Mouse (Mus musculus) heart, postnatal 36 days (tissue): ENCODE measurements around the gene Pdcd1lg2. TPM values are rescaled to one million over a fixed set of nuclear protein-coding genes. Genes with fewer than 3 reads are reported as not detected.
"Not testable (repeated sequence)": the region's sequence is repeated elsewhere in the genome, so short reads cannot be mapped to it uniquely, and the experiment has no call there.

Experiments used
- DNase-seq, 2 experiments: peaks; one replicate each; pipeline ENCODE4 v3.0.0; 2021 to 2022
- intact Hi-C: fragments of 180-260 bp; cut with DNase I; formaldehyde crosslinking; loops from one replicate; pipeline ENCODE4 v1.15.1; 2025
- total RNA-seq, 2 experiments: library from RNA; stranded (reverse); gene quantifications; 2 replicates each; pipeline ENCODE4 v1.2.3; 2021

Pdcd1lg2 gene
- total RNA-seq, 2 experiments from 2014 or later, result not detected

DNA sequence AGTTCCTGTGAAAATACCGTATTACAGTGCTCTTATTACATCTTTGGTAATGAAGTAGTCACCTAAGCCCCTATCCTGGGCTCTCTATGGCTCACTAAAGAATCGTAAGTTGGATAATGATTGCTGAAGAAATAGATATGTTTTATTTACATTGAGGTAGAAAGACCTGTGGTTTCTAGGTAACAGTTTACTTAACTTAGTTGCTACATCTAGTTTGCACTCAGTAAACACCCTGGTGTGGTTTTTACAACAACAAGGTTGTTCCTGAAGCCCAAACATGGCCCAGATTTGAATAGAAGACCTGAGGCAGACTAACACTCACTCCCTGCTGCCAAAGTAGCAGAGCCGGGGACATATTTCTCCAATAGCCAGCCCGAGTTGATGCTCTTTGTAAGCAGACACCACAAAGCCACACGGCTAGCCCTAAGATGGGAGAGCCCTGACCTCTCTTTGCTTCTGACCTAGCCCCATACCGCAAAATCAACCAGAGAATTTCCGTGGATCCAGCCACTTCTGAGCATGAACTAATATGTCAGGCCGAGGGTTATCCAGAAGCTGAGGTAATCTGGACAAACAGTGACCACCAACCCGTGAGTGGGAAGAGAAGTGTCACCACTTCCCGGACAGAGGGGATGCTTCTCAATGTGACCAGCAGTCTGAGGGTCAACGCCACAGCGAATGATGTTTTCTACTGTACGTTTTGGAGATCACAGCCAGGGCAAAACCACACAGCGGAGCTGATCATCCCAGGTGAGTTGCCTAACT is 30.7 kb upstream of the Pdcd1lg2 start:
- intact Hi-C loops, result no loop called here

DNA sequence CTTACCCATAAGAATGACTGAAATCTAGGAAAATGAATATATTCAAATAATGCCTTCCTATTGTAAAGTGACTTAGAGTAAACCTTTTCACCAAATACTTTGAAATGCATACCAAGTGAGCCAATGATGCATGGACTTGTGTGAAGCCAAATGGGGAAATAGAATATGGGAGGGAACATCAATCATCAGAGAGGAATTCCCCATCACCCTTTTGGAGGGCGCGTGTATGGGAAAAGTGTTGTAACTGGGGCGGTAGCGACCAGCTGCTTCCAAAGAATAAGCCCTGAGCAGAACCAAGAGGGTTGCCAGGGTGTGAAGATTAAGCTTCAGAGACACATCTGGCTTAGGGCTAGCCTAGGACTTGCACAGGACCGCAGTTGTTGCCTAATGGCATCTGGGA is 27.4 kb upstream of the Pdcd1lg2 start:
- DNase-seq, result no peak
- intact Hi-C loops, result no loop called here

More for the DNA sequence above, 30.7 kb upstream of the Pdcd1lg2 start:
- DNase-seq, result no peak

DNA sequence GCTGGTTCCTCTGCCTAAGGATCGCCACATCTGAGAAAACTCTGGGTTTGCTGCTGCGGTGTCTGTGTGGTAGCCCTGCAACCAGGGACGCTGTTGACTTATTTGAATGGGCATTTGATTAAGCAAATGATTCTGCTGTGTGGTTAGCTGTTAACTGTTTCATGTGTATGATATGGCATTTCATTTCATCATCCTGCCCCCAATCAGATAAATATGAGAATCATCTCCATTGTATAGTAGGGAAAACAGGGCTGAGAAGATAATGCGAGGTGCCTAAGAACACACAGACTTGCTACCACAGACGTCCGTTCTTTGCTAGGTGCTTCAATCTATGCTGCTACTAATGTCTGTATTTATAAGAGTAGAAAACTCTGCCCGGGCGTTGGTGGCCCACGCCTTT is 26.3 kb upstream of the Pdcd1lg2 start:
- intact Hi-C loops, result no loop called here
- DNase-seq, result no peak

DNA sequence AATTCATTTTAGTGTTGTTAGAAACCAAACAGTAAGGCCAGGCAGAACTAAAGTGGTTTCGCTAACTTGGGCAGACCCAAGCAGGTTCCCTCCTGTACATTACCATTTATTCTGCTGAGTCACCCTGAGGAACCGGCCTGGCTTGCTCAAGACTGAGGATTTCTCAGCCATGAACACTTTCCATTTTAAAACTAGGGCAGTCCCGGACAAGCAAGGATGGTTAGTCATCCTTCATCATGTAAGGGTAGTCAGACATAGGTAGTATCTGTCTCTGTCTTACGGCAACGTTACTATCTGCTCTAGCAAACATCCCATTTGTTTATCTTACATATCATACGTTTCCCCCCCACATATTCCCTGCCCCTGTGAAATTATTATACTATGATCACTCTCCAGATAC is 25.7 kb upstream of the Pdcd1lg2 start:
- intact Hi-C loops, result no loop called here
- DNase-seq, result no peak

DNA sequence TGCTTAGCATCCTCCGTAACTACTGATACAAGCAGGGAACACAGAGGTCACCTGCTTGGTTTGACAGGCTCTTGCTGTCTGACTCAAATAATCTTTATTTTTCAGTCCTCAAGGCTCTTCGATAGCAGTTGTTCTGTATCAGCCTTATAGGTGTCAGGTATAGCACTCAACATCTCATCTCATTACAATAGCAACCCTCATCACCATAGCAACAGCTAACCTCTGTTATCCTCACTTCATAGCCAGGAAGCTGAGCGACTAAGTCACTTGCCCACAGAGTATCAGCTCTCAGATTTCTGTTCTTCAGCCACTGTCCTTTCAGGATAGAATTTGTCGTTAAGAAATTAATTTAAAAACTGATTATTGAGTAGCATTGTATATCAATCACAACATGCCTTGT is 24.9 kb upstream of the Pdcd1lg2 start:
- intact Hi-C loops, result no loop called here
- no peak for DNase-seq

DNA sequence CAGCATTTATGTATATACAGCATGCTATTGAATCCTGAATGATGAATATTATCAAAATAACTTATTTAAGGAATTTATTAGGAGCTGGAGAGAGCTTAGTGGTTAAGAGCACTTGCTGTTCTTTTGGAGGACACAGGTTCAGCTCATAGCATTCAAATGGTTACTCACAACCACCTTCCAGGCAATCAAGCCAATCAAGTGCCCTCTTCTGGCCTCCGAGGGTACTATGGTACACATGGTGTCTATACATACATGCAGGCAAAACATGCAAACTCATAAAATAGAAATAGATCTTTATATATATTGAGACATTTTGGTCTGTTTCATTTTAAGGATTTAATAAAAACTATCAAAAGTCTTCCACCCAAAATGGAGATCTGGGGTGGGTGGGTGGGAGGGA is 21.9 kb upstream of the Pdcd1lg2 start:
- no peak for DNase-seq
- intact Hi-C loops, result no loop called here

DNA sequence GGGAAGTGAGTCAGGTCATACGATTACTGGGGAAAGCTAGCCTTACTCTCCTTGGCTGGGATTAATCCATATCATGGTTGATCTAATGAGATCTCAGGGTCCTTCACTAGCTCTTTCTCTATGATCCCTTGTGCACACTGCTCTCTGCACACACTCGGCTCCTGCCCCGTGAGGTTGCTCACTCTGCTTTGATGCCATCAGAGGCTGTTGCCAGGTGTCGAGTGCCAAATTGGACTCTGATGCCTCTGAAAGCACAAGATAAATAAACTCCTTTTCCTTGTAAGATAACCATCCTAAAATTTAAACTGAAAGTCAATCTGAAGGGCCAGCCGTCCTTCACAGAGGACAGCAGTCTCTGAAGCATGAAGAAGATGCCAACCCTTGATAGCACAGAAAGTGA is 20.2 kb upstream of the Pdcd1lg2 start:
- intact Hi-C loops, result no loop called here
- DNase-seq, result no peak

DNA sequence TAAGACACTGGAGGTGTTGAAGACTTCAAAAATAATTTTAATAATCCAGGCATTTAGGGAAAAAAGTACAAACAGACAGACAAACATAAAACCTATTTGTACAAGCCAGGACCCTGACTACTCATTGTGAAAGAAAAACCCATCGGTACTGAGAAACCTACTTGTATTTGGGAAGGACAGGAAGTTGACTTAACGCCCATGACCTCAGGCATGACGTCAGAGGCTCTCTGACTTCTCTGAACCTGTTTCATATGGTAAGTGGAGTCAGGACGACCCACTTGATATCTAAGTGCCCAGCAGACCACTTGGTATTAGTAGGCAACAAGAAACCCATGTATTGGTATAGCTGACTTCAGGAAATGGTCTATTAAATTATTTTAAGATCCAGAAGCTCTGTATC is 19.4 kb upstream of the Pdcd1lg2 start:
- DNase-seq, result no peak
- intact Hi-C loops, result no loop called here

DNA sequence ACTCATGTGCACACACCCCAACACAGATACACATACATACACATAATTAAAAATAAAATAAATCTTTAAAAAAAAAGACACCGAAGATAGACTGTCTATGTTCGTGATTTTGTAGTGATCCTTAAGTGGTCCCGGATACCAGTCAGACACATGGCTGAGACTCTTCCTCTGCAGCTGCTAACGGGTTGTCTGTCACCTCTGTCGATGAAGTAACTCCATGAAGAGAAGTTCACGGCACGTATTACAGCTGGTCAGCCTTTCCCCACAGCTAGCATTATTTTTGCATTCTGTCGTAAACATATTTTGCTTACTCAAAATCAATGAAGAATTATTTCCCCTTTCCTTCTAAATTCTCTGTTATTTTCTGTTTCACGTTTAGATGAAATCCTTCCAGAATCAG is 17.4 kb upstream of the Pdcd1lg2 start:
- intact Hi-C loops, result no loop called here
- no peak for DNase-seq

DNA sequence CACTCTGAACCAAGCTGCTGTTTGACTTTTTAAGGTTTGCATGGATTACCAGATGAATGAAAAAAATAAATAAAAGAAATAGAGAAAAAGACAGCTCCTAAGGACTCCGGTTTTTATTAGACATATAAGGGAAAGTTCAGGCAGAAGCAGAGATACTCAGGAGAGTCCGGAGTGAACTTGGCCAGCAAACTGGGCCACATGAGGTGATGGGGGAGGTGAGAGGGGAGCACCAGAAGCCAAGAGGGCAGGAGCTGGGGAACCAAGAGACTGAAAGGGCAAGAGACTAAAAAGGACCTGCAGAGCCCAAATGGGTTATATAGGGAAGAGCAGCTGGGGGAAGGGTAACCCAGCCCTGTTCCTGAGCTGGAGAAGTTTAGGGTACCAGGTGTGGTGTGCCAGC is 16.0 kb upstream of the Pdcd1lg2 start:
- intact Hi-C loops, result no loop called here
- DNase-seq, result no peak

DNA sequence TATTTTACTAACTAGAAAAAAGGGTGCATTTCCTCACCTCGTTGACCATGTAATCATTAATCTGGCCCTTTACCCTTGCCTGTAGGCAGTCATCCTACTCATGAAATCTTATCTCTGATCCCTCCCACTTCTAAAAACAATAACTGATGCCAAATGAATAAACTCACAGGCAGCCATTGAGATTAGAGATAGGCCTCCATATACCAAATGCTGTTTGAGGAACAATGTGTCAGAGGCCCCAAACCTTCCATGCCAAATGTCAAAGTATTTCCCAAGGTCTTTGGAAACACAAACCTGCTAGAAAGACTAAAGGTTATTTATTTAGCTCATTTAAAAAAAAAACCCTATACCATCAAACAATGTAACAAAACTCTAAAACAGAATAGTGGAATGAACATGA is 14.4 kb upstream of the Pdcd1lg2 start:
- no peak for DNase-seq
- intact Hi-C loops, result no loop called here

DNA sequence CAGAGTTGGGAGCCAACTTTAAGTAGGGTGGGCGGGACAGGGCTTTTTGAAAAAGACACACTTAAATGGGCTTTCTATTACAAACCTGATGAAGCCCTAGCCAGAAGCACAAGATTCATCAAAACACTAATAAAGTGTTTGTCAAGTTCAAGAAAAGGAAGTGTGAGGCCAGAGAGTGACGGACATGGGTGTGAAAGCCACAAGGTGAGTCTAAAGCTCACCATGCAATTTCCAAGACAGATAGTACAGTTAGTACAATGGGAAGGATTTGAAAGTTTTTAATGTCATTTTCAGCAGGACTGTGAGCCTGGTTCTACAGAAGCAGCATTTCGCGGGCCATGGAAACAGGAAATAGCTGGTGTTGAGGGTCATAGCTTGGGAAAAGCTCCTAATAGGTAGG is 10.9 kb upstream of the Pdcd1lg2 start:
- DNase-seq, result no peak
- intact Hi-C loops, result no loop called here

DNA sequence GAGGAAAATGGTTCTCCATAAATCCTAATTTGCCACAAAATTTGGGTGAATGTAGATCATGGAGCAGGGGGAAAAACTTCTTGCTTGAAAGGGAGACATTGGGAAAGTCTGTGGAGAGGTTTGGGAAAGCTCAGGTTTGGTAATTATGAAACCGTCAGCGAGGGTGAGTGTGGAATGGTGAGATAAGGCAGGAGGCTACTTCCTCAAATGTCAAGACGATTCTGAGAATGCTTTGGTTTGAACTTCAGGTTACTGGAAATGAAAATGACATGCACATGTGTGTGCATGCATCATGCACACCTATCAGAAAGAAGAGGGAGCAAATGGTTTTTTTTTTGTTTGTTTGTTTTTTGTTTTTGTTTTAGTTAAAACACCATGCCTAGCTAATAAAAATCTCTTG is 10.3 kb upstream of the Pdcd1lg2 start:
- DNase-seq, result no peak
- intact Hi-C loops, result no loop called here

DNA sequence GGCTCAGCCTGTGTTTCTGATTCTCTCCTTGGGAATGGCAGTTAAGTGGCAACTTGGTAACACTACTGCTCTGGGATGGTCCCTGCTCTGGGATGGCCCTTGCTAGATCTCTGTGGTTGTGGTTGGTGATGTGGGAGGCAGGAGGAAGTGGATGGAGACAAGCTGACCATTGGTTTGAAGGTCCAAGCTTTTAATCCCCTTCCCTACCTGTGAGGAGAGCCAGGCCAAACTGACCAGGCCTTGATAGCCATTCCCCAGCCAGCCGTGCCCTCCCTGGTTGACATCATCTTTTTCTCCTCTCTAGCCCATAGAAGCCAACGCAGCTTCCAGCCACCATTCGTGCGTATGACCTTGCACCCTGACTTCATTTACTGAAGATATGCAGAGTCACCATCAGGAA is 8.1 kb upstream of the Pdcd1lg2 start:
- intact Hi-C loops, result no loop called here
- no peak for DNase-seq

DNA sequence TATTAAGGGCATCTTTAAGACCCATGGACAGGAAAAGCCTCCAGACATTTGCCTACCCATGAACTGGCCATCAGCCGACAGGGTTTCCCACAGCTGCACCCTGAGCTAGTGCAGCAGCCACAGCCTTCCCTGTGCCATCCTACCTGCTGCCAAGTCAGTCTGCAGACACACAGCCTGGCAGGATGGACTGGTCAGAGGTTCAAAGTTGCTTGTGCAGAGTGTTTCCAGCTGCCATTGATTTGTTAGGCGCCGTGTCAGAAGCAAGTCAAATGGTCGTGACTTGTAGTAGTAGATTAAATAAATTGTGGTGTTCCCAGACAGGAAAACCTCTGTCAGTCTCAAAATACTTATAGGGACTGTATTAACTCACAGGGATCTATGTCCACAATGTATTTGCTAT is 7.5 kb upstream of the Pdcd1lg2 start:
- intact Hi-C loops, result no loop called here
- no peak for DNase-seq

DNA sequence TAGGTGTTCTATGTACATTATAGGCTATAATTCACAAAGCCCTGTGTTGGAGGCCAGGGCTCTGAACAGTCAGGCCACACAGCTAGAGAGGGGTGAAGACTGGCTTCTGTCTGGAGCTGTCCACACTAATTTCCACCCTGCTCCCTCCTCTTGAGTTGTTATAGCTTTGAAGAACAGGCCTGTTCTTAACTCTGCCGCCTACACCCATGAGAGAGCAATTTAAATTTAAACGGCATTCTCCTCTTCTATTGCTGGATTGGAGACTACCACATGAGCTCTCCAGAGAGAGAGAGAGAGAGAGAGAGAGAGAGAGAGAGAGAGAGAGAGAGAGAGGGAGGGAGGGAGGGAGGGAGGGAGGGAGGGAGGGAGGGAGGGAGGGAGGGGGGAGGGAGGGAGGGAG is 5.3 kb upstream of the Pdcd1lg2 start:
- no peak for DNase-seq
- intact Hi-C loops, result no loop called here

DNA sequence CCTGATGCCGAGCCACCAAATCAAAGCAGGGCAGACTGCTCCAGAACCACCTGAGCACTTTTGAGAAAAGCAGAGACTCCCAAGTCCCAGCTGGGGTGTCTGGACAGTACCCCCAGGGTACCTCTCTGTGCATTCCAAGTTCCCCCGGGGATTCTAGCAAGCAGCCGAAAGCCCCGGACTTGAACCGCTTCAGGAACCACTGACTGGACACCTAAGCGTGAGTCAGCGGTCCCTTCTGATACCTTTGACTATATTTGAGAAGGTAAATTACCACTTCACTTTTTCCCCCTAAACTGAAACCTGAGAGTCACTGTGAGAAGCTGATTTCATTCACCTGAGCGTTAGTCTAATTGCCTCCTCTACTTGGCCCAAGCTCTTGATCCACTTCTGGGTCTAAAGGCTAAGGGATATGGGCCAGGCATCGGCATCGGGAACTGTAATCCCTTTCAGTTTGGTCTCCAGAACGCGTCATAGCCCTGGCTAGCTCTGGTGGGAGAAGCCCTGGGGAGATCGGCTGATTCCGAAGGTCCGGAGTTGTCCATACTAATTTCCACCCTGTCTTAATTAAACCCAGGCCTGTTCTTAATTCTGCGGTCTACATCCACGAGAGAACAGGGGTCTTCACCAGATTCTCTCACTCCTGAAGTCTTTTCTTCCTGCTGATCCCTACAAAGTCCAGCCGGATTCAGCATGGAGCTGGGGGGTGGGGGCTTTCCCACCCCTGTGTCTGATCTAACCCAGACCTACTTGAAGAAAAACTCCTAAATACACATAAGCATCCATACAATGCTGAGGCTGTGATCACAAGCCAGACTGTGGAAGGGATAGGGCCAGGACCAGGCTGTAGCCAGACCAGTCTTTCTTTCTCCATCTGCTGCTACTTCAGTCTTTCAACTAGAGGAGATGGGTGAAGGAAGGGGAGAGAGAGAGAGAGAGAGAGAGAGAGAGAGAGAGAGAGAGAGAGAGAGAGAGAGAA is 4.4 kb upstream of the Pdcd1lg2 start:
- intact Hi-C loops, result no loop called here
- no peak for DNase-seq

DNA sequence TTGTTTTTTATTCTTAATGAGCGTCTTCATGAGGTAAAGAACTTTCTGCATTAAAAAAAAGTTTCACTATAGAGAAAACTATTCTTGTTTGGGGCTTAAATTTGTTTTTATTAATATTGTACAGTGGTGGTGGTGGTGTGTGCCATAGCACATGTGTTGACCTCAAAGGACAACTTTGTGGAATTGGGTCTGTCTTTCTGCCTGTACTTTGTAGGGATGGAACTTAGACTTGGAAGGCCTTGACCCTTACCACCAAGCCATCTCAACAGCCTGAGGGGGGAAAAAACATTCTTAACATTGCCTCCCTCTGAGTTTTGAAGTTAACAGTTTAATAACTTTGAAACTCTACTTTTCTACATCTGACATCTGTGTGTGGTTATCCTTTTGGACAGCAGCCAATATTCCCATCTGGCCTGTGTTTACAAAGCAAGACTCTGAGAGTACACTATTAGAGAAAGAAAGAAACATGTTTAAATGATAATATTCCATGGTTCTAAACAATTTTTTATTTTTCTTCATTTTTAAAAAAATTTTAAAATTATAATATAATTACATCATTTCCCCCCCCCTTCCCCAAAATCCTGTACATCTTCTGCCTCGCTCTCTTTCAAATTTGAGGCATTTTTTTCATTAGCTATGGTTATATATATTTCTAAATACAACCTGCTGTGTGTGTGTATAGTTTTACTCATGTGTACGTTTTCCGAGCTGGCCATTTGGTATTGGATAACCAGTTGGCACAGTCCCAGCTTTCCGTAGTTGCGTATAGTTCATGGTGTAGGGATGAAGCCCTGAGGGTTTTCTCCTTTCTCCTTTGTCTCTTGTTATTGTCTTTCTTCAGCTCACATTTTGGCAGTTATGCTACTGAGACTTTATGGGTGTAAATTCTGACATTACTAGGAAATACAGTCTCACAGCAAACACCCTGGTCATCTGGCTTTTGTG is 2.0 kb downstream of the Pdcd1lg2 start:
- intact Hi-C loops, result no loop called here
- DNase-seq, result peak in 1 of 2 experiments; percentile 34

DNA sequence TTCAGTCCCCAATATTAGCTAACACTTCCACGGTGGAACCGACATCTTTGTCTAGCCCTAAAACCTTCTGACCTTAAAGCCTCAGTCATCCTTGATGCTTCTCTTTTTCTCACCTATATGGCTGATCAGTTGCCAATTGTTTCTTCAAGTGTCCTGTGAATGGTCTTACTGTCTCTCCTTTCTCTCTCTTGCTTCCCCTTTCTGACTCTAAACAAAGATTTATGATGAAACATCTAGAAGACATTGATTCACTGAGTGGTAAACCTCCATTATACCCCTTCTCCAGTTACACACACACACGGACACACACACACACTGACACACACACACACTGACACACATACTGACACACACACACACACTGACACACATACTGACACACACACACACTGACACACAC is 3.8 kb downstream of the Pdcd1lg2 start:
- DNase-seq, result no peak
- intact Hi-C loops, result no loop called here

DNA sequence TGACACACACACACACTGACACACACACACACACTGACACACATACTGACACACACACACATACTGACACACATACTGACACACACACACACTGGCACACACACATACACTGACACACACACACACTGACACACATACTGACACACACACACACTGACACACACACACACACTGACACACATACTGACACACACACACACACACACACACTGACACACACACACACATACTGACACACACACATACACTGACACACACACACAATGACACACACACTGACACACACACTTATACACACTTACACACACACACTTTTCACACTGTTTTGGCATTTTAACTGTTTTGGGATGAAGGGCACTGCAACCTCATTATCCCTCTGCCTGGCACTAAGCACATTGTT is 4.2 kb downstream of the Pdcd1lg2 start:
- not testable (repeated sequence) for DNase-seq
- intact Hi-C loops, result loop anchor here (5.0 kb wide), 2 partner anchors 43 to 57 kb away; no protein-coding TSS in a partner anchor
